Mouse (Mus musculus): ENCODE data around the gene Lrrc8b. TPM values are rescaled to one million over a fixed set of nuclear protein-coding genes. Genes with fewer than 3 reads are reported as not detected.

Gene Lrrc8b
- total RNA-seq, 2 experiments from 2014 or later = 1.5 to 2.6 TPM

DNA sequence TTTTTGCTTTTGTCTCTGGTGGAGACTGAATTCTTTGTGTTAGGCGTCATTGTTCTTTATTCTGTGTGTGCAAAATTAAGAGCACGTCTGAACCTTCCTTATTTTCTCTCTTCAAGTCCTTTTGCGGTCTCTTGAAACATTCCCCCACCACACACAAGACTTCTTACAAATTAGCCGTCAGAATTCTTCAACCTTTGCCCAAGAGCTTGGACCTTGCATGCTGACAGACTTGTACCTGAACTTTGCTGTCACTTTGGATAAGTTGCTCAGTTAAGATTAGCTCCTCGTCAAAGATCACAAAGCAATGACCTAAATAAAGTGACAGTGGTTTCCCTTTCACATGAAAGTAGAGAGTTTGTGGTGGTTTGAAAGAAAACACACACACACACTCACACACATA is 3.3 kb downstream of the Lrrc8b start:
- no peak for DNase-seq

DNA sequence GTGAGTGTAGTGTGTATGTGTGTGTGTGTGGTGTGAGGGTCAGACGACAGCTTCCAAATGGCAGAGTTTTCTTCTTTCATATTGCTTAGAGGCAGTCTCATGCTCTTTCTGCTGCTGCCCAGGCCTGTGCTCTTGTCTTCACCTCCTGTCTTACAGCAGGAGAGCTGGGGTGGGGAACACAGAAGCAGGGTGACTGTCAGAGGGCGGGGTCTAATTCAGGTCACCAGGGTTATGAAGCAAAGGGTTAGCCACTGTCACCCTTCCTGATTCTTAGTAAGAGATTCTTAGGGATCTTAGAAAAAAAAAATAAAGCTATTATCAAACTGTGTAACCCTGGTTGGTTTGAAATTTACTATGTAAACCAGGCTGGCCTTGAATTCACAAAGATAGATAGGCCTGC is 10.0 kb downstream of the Lrrc8b start:
- DNase-seq = no peak

DNA sequence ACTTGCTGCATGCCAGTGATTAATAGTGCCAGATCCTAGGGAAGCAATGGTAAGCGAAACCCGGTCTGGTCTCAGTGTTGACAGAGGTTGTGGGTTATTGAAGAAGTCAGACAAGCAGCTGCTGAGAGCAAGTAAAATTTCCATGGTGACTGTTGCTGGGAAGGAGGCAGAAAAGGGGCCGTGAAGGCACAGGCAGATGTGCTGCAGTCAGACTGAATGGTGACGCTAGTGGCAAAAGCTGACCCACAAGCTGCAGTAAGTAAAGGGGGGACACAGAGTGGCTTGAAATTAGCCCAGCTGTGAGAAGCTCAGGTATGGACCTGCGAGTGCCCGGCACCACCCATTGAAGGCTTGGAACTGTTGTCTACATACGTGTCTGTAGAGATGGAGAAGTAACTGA is 11.8 kb downstream of the Lrrc8b start:
- no peak for DNase-seq

DNA sequence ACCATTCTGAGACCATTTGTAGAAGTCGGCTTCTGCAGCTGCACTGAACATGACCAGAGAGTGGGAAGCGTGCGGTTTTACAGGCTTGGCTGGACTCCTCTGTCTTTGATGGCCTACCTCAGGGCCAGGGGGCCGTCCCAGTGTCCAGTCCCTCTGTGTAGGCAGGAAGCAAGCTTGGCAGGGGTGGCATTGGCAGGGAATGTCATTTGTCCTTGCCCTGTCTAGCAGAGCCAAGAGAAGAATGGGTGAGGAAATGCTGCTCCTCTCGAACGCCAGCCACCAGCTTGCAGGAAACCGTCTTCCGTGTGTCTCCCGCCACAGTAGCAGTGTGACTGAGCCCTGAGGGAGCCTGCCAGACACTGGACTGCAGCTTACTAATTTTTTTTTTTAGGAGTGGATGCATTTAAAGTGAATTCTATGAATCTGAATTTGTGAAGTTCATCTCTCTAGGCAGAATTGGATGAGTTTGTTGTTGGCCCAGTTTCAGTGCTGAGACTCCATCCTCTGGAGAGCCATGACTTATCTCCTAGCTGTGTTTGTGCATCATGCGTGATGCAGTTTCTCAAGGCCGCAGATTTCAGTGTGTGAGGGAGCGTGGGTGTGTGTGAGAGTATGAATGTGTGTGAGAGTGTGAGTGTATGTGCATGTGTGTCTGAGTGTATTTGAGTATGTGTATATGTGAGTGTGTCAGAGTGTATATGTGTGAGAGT is 12.8 kb downstream of the Lrrc8b start:
- no peak for DNase-seq

DNA sequence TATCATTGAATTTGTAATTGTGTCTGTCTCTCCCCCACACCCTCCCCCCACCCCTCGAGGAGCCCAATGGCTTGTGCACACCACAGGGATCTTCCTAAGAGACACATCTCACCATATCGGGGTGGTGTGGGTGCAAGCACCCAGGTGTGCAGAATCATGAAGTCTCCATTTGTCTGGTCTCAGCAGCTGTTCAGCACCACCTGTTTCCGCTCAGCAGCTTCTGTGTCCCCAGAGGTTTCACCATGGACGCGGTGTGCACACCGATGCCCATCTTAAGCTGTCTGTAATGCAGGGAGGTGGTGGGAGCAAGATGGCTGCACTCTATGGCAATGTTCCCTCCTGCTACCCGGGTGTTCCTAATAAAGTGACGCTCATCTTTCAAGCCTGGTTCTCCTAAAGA is 14.6 kb downstream of the Lrrc8b start:
- no peak for DNase-seq

DNA sequence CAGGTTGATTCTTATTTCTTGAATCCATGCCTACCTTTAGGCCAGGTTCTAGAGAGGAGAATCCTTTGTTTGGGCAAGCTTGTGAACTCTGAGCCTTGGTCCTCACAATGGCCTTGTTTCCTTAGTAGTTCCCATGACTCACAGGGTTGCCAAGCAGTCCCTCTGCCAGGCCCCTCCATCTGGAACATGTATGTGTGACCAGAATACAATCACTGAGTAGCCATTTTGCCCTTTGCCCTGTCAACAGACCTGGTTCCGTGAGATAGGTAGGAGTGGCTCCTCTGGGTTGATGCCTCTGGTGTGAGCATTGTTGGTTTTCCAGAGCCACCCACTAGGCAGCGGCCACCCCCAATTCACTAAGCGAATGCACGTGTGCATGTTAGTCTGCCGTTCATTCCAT is 24.0 kb downstream of the Lrrc8b start:
- no peak for DNase-seq

DNA sequence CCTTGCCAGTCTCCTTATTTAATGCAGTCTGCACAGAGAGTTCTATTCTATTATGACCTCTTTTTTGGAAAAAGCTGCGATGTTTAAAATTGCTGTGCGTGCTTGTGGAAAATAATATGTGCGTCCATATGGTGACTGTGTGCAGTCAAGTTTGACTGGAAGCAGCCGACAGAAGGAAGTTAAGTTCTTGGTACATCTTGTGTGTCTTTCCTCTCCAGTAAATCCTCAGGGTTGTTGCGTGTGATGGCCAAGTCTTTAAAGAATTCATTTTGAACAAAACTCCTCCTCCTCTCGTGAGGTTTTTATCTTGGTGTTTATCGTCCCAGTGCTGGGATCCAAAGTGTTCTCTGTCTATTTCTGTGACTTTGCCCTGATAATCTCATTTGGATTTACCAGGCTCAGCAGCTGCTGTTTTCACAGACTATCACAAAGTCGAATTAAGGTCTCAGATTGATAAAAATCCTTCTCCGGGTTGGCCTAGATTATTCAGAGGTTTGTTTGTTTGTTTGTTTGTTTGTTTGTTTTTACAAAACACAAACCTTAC is 25.5 kb downstream of the Lrrc8b start:
- DNase-seq = no peak

DNA sequence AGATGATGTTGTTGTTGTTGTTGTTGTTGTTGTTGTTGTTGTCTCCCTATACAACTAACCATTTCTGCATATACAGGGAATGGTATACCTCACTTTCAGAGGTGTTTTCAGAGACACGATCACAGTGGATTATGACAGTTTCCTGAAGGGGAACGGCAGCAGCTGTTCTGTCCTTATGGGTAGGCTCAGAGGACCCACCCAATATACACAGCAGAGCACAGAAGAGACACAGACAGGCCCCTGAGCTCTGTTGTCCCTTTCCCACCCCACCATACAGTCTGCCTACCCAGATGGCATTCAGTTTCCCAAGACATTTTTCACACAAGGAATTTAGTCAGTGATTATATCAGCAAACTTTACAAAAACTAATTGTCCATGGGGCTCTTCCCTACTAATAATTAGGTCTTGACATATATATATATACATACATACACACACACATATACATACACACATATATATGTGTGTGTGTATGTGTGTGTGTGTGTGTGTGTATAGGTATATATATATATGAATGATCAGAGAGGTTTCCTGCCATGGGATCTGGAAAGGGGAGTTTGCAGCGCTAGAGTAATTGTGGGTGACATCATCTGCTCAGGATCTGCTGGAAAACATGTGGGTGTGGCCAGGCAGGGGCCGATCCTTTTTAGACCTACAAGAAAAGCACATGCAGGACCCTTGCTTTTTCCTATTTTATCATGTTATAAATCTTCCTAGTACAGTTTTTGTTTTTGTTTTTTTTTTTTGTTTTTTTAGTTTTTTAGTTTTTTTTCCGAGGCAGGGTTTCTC is 26.8 kb downstream of the Lrrc8b start:
- DNase-seq = no peak

DNA sequence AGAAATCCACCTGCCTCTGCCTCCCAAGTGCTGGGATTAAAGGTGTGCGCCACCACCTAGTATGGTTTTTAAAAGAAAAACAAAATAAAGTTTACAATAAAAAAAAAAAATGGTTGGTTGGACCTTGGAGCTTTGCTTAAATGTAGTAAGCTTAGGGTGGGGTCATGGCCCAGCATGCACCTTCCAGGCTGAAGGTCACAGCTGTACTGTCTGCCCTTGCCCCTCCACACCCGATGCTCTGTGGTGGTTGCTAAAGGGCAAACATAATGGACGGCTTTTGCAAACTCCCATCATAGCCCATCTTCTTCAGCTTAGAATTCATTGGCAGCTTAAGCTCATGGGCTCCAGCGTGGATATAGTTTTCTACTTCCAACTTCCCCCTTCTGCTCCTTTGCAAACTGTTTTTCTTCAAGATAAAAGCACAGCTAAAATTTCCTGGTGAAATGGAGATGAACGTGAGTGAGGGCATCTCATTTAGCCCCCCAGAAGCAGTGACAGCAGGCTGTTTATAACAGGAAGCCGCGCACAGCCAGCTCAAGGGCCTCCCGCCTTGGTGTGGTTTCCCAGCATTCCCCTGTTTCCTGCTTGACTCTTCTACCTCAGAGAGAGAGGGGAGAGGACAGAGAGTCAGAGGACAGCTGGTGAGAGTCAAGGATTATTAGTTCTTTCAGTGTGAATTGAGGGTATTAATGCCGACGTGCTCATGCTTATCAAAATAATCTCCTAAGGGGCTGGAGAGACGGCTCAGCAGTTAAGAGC is 27.7 kb downstream of the Lrrc8b start:
- DNase-seq = peak; percentile 30

DNA sequence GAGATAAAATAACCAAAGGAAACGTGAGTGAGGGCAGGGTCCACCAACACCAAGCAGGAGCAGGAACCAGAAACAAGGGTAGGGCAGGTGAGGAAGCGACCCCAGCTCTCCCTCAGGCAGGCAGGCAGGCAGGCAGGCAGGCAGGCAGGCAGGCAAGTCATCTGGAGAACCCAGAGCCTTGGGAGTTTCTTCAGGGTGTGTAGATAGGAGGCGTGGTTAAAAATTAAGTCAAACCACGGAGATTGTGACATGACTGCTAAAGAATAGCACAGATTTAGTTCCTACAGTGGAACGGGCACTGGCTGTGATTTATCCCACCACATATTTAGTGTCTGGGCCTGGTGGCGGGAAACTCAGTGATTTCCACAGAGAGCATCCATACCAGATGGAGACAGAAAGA is 30.1 kb downstream of the Lrrc8b start:
- DNase-seq = no peak

DNA sequence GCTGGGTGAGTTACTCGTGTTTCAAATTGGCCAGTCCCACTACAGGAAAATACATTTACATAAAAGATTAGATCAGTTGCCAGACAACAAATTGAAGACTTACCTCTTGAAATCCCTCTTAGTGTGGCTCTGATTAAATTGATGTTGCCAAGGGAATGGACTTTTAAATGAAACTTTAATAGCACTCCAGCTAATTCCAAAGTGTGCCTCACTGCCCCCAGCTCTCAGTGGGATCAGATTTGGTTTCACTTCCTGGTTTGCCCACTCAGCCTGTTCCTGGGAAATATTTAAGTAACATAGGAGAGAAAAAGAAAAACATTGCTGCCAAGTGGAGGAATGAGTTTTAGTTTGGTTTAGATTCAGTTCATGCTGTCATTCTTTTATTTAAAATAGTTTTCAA is 38.5 kb downstream of the Lrrc8b start:
- no peak for DNase-seq

DNA sequence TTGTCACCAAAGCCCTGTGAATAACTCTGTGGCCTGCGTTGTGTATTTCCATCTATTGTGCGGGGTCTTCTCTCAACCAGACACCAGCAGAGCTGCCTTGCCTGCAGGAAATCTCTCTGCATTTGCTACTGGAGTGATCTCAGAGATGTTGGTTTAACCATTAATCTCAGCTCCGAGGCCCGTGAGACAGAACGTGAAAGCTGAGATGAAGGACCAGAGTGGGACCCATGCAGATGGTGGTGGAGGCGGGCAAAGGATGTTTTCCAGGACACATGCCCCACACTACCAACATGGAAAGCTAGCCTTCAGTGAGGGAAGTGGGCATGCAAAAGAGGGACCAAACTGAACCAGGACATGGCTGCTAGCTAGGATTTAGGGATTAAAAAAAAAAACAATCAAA is 43.5 kb downstream of the Lrrc8b start:
- DNase-seq = no peak

DNA sequence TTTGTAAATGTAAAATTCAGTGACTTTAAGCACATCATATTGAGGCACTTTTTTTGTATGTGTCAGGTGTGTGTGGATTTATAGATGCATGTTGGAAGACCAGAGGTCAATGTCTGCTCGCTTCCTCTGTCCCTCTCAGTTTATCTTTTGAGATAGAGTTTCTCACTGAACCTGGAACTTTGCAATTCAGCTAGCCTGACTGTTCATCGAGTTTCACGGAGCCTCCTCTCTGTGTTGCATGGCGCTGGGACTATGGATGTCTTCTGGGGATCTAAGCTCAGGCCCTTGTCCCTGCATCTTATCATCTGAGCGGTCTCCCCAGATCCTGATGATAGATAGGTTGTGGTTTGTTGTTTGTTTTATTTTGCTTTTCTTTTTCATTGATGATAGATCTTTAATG is 45.0 kb downstream of the Lrrc8b start:
- DNase-seq = no peak

DNA sequence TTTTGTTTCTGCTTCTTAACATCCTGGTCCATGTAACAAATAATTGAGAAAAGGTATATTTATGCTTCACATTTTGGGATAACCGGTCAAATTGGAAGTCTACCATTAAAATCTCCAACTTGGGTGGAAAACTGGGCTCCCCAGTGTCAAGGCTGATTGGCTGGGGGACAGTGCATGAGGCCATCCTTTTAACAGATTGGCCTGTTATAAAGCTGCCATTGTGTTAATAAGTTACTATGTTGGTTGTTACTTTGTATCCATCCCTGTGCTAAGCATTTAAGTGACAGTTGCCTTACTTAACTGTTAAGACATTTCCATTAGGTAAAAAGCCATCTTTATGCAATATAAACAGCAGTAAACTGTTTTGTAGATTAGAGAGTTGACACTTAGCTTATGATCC is 45.5 kb downstream of the Lrrc8b start:
- no peak for DNase-seq

DNA sequence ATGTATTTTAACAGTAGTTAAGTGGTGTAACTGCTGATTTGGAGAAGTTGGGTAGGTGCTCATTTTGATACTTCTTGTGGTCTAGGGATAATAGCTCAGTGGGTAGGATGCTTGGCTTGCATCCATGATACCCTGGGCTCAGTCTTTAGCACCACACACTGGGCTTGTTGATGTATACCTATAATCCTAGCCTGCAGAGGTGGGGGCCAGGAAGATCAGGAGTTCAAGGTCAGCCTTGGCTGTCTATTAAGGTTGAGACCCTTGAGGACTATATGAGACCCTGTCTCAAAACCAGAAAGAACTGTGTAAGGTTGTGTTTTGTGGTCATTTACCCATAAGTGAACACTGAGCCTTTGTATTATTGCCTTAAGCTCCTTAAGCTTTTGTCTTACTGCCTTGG is 49.1 kb downstream of the Lrrc8b start:
- DNase-seq = no peak

DNA sequence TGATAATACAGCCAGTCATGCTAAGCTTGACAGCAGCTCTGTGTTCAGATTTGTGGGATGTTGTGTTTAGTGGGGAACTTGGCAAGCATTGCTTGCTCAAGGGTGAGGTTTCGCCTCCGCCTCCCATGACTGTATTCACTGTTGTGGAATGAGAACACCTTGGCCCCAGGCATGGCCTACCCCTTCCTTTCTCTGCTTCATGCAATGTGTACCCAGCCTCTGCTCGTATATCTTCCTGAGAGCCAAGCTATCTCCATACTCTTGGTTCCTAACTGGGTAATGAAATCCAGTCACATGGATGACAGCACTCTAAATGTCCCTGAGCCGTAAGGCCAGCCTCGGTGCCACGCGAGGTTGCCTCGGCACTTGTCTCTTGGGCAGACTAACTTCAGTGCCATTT is 50.0 kb downstream of the Lrrc8b start:
- no peak for DNase-seq

DNA sequence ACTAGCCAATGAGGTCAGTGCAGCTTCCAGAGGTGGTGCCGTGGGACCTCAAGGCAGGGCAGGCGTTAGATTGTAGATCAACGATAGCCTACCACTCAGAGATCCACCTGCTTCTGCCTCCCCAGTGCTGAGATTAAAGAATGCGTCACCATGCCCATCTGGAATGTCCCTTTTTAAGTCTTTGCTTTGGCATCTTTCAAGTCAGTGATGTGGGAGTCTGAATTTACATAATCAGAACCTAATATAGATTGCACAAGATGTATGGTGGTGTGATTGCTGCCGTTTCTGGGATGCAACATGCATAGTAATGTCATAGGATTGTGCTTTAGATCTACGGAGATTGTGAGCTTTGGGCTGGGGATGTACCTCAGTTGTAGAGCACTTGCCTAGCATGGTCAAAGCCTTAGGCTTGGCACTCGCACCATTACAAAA is 50.9 kb downstream of the Lrrc8b start:
- DNase-seq = no peak

DNA sequence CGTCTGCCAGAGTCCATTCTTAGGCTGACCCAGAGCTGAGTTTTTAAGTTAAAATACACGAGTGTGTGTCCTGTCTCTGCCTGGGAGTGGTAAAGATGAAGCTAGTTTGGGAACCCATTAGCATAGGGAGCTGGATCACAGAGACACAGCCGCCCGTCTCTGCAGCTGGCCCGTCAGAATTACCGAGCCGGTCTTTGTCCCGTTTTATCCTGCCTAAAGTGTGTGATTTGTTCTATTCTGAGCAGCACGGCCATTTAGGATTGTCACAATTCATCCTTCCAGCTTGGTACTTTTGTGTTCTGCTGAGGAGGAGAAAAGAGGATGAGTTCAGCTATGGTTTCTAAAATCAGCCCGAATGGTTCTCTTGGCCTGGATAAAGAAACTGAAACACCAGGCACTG is 51.7 kb downstream of the Lrrc8b start:
- no peak for DNase-seq

DNA sequence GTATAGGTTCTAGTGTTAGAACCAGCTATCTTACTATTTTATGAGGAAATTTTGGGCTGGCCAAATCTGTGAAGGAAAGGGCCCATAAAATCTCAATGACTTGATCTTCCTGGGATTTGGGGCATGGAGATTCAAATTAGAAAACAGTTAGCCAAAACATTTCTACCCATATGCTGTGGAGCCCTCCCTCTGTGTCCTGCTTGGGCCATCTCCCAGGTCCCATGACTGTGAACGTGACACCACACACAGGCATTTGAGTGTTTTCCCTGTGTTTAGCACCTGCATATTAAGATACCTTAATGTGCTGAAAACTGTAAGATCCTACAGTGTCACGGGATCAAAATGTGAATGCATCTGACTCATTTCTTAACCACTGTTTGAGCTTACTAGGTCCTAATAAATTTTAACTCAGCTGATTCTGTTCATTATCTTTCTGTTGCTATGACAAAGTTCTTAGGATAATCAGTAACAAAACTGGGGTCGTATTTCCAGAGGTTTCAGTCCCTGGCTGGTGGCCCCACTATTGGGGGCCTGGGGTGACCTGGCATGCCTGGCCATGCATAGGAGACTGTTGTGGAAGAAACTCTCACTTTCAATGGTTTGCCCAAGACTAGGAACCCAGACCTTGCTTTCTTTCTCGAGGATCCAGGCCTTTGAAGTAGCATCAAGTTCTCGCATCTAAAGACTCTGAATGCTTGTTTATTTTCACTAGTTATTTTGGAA is 57.6 kb downstream of the Lrrc8b start:
- no peak for DNase-seq

DNA sequence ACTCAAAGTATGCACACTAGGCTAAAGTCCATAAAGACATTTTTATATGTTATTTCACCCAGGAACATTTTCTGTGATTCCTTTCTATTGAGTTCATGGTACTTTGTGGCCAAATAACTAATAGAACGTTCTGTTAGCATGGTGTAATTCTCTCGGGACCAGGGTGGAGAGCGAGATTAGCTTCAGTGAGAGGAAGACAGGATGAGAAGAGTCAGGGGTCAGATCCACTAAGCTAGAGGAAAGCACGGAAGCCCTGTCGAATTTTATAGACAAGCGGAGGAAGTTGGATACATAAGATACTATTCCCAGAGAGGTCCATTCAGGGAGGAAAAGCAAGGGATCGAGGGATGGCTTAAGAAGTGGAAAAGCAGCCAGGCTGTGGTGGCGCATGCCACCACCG is 62.0 kb downstream of the Lrrc8b start:
- DNase-seq = peak; percentile 20

DNA sequence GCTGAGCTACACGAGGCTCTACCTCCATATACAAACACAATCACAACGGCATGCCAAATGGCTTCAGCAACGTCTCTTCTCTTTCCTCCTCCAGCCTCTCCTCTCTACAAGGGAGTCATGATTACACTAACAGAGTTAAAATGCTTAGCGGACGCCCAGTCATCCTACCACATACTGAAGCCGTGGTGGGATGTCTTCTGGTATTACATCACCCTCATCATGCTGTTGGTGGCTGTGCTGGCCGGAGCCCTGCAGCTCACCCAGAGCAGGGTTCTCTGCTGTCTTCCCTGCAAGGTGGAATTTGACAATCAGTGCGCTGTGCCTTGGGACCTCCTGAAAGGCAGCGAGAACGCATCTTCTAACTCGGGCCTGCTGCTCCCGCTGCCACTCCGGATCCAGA is 64.1 kb downstream of the Lrrc8b start:
- no peak for DNase-seq

DNA sequence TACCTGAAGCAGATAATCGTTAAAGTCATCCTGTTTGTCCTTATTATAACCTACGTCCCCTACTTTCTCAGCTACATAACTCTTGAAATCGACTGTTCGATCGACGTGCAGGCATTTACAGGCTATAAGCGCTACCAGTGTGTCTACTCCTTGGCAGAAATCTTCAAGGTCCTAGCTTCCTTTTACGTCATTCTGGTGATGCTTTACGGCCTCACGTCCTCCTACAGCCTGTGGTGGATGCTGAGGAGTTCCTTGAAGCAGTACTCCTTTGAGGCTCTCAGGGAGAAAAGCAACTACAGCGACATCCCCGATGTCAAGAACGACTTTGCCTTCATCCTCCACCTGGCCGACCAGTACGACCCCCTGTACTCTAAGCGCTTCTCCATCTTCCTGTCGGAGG is 65.0 kb downstream of the Lrrc8b start:
- DNase-seq = no peak

All from gastrocnemius, postnatal 25 days (tissue).